Mouse (Mus musculus) liver, embryonic 14.5 days (tissue): ENCODE data around the gene Rhot2. TPM values are rescaled to one million over a fixed set of nuclear protein-coding genes. Genes with fewer than 3 reads are reported as not detected.

ENCODE experiments used
- ATAC-seq: fragments of 200-750 bp; cut with Nextera tagmentation; 2 replicates; pipeline ENCODE4 v1.8.0; 2017; ENCODE audit warnings: moderate number of reproducible peaks, mild to moderate bottlenecking, moderate library complexity; ENCODE audit not compliant: insufficient read depth
- DNase-seq, 3 experiments: peaks; one replicate each; pipeline ENCODE4 v3.0.0-alpha.2; 2012 to 2013; ENCODE audit warnings: low read depth in 3 of 3, low spot score in 3 of 3
- H3K27ac ChIP-seq: fragments of 300-500 bp; sonication (generic); 2 replicates; pipeline ENCODE4 v1.5.1; 2014; ENCODE audit warnings: moderate library complexity, mild to moderate bottlenecking, control low read depth, inconsistent platforms
- H3K27me3 ChIP-seq: fragments of 300-500 bp; sonication (generic); 2 replicates; pipeline ENCODE4 v1.6.1; 2014; ENCODE audit warnings: mild to moderate bottlenecking, low read length, moderate library complexity; ENCODE audit not compliant: control insufficient read depth, insufficient read depth
- H3K36me3 ChIP-seq: fragments of 300-500 bp; sonication (generic); replicated peaks from 2 replicates; pipeline ENCODE4 v1.6.1; 2014; ENCODE audit warnings: low read depth; ENCODE audit not compliant: control insufficient read depth, insufficient read depth
- H3K4me1 ChIP-seq, 2 experiments: fragments of 200-500 bp in 1 of 2; fragments of 300-500 bp in 1 of 2; sonication (generic) in 1 of 2; replicated peaks; 2 replicates each; pipeline ENCODE4 v1.6.1; 2012 to 2014; ENCODE audit warnings: antibody characterized with exemption in 1 of 2, inconsistent platforms in 1 of 2, low read length in 1 of 2; ENCODE audit not compliant: control insufficient read depth in 2 of 2, insufficient read depth in 2 of 2
- H3K4me2 ChIP-seq: fragments of 300-500 bp; sonication (generic); 2 replicates; pipeline ENCODE4 v1.6.1; 2014; ENCODE audit warnings: low read depth, mild to moderate bottlenecking, control low read depth, moderate library complexity
- H3K4me3 ChIP-seq, 2 experiments: fragments of 200-500 bp in 1 of 2; fragments of 300-500 bp in 1 of 2; sonication (generic) in 1 of 2; 2 replicates each; pipeline ENCODE4 v1.5.1; 2012 to 2014; ENCODE audit warnings: low read depth in 2 of 2, low read length in 2 of 2, mild to moderate bottlenecking in 2 of 2, control low read depth in 1 of 2, inconsistent platforms in 1 of 2, moderate library complexity in 1 of 2; ENCODE audit not compliant: insufficient read depth in 1 of 2
- H3K9ac ChIP-seq: fragments of 300-500 bp; sonication (generic); replicated peaks from 2 replicates; pipeline ENCODE4 v1.6.1; 2014; ENCODE audit warnings: mild to moderate bottlenecking, control low read depth, moderate library complexity
- H3K9me3 ChIP-seq: fragments of 300-500 bp; sonication (generic); 2 replicates; pipeline ENCODE4 v1.6.1; 2016; ENCODE audit warnings: low read length, mixed read lengths; ENCODE audit not compliant: control insufficient read depth
- CTCF ChIP-seq: IDR thresholded peaks from 2 replicates; pipeline ENCODE4 v1.5.1; 2016; ENCODE audit warnings: antibody characterized with exemption, low read depth, control low read depth
- EP300 ChIP-seq: IDR thresholded peaks from 2 replicates; pipeline ENCODE4 v1.6.1; 2016; ENCODE audit warnings: antibody characterized with exemption, low read depth
- WGBS: fragments of 180-500 bp; shearing (Covaris S2); extraction: QIAGEN DNeasy Blood & Tissue Kit; methylation state at CpG from one replicate; pipeline ENCODE4 v1.1.7; 2014; ENCODE audit not compliant: insufficient replicate concordance; 5-methylcytosine and 5-hydroxymethylcytosine counted together
- polyA plus RNA-seq, 2 experiments: library from polyadenylated mRNA; depleted of rRNA in 1 of 2; stranded (reverse) in 1 of 2; unstranded in 1 of 2; fragments of >200 nt; fragmentation: Nextera tagmentation in 1 of 2; extraction: Ambion mirVana in 1 of 2; gene quantifications; 2 replicates each; pipeline versions ENCODE4 v1.2.1 to v1.2.3; 2012 to 2014

The Rhot2 gene
- polyA plus RNA-seq, 2 experiments, result 4.2 to 33.3 TPM

GRCm38 (mm10) chr17:25842509-25842908 is 2.1 kb downstream of the Rhot2 start:
- DNase-seq (no peak), ATAC-seq (no peak)
- no peak overlapping the region for H3K27ac ChIP-seq
- no peaks in the 10 kb centered on the region for H3K9me3 ChIP-seq
- peaks cover 34% of the 10 kb centered on the region for H3K36me3 ChIP-seq
- WGBS, result 80% methylated on average over 3 of the region's 3 CpGs
- H3K4me3 ChIP-seq, result no peak overlapping the region
- 0 out of 2 replicates have a peak, but pooled peaks have one; percentile 1 for TF ChIP-seq CTCF
- TF ChIP-seq EP300, result no peak
- H3K9ac ChIP-seq, result no peak overlapping the region
- H3K4me2 ChIP-seq, result no peak overlapping the region; the same call in 1 of the 2 replicates
- peaks cover 13 to 16% of the 10 kb centered on the region in 2 experiments for H3K4me1 ChIP-seq
- no peaks in the 10 kb centered on the region for H3K27me3 ChIP-seq

GRCm38 (mm10) chr17:25841117-25841880 is 3.4 kb downstream of the Rhot2 start, which contains the start of gene Gm20683:
TSS of gene Gm20683 (minus strand) at chr17:25841763.
- H3K4me3 ChIP-seq, result no peak within 1 kb of the TSS
- peaks cover 16 to 19% of the 10 kb centered on the region in 2 experiments for H3K4me1 ChIP-seq
- 93% methylated on average over 22 of the region's 22 CpGs for WGBS
- TF ChIP-seq CTCF, result no peak
- no peak for TF ChIP-seq EP300
- no peak for DNase-seq
- H3K9ac ChIP-seq, result no peak within 1 kb of the TSS
- no peaks in the 10 kb centered on the region for H3K27me3 ChIP-seq
- ATAC-seq, result no peak
- no peak within 1 kb of the TSS for H3K27ac ChIP-seq
- H3K4me2 ChIP-seq, result no peak within 1 kb of the TSS; the same call in 1 of the 2 replicates
- H3K9me3 ChIP-seq, result no peaks in the 10 kb centered on the region
- peaks cover 32% of the 10 kb centered on the region for H3K36me3 ChIP-seq

DNA sequence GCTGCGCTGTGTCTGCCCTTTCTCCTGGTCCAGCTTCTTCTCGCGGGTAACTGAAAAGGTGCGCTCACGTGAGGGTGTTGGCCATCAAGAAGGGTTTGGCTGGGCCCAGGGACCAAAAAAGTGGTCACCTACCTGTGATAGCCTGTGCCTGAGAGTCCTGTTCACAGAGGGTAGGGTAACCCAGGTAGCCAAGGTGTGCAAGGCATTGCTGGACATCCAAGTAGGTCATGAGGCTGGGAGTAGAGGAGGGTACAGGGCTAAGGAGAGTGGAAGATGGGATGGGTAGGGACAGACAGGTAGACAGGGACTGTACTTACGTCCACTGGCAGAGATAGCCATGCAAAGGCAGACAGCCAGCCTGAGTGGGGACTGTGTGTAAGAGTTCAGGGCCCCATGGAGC is 4.1 kb downstream of the Rhot2 start:
- 91% methylated on average over 6 of the region's 6 CpGs for WGBS
- Histone ChIP-seq H3K27me3 (no peaks in the 10 kb centered on the region), H3K4me3 (no peak overlapping the region), H3K36me3 (peaks cover 32% of the 10 kb centered on the region), H3K4me1 (peaks cover 16 to 19% of the 10 kb centered on the region in 2 experiments), H3K27ac (no peak overlapping the region), H3K9ac (no peak overlapping the region), H3K9me3 (no peaks in the 10 kb centered on the region), H3K4me2 (no peak overlapping the region)
- DNase-seq, result no peak
- TF ChIP-seq CTCF (no peak), EP300 (no peak)
- no peak for ATAC-seq

GRCm38 (mm10) chr17:25839455-25840235 is 5.0 kb downstream of the Rhot2 start:
- Histone ChIP-seq H3K4me1 (peaks cover 13 to 15% of the 10 kb centered on the region in 2 experiments), H3K4me3 (no peak overlapping the region), H3K9me3 (no peaks in the 10 kb centered on the region), H3K4me2 (no peak overlapping the region), H3K36me3 (peaks cover 32% of the 10 kb centered on the region), H3K27ac (no peak overlapping the region), H3K9ac (no peak overlapping the region), H3K27me3 (no peaks in the 10 kb centered on the region)
- TF ChIP-seq EP300, result no peak
- TF ChIP-seq CTCF, result no peak
- 78% methylated on average over 14 of the region's 14 CpGs for WGBS
- DNase-seq (no peak), ATAC-seq (no peak)

DNA sequence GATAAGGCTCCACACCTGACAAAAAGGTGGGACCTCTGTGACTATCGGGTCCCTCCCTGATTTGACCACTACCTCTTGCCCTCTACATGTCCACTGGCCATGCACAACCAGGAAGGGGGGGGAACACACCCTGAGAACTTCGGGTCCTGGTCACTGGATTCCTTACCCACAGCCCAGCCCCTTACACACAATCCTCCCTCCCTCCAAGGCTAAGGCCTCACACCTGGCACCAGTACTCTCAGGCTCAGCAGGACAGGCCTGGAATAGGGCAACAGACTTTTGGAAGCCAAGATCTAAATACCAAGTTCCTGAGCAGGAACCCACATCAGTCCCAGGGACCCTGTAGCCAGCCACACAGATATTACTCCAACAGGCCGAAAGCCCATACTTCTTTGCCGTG is 5.7 kb downstream of the Rhot2 start:
- DNase-seq (no peak), ATAC-seq (no peak)
- no peak overlapping the region for H3K4me3 ChIP-seq
- TF ChIP-seq CTCF (no peak), EP300 (no peak)
- H3K9ac ChIP-seq, result no peak overlapping the region
- H3K4me2 ChIP-seq, result no peak overlapping the region
- no peaks in the 10 kb centered on the region for H3K9me3 ChIP-seq
- H3K4me1 ChIP-seq, result peaks cover 12 to 14% of the 10 kb centered on the region in 2 experiments
- no peak overlapping the region for H3K27ac ChIP-seq
- peaks cover 32% of the 10 kb centered on the region for H3K36me3 ChIP-seq
- H3K27me3 ChIP-seq, result no peaks in the 10 kb centered on the region
- 75% methylated on average over 4 of the region's 4 CpGs for WGBS
